Mouse (Mus musculus) hindbrain, embryonic 11.5 days (tissue): Measurements from ENCODE around the gene Fdxr. TPM values are rescaled to one million over a fixed set of nuclear protein-coding genes. Genes with fewer than 3 reads are reported as not detected.

Source experiments
- ATAC-seq: fragments of 200-750 bp; cut with Nextera tagmentation; 2 replicates; pipeline ENCODE4 v1.8.0; 2017; ENCODE audit warnings: mild to moderate bottlenecking, moderate TSS enrichment, moderate library complexity; ENCODE audit not compliant: low FRiP score
- DNase-seq: peaks from one replicate; pipeline ENCODE4 v3.0.0-alpha.2; 2015; ENCODE audit warnings: low spot score
- H3K27ac ChIP-seq: fragments of 300-500 bp; sonication (generic); 2 replicates; pipeline ENCODE4 v1.5.1; 2014; ENCODE audit warnings: mild to moderate bottlenecking, low read depth, low read length
- H3K27me3 ChIP-seq: fragments of 300-500 bp; sonication (generic); 2 replicates; pipeline ENCODE4 v1.6.1; 2014; ENCODE audit warnings: mild to moderate bottlenecking, low read length, moderate library complexity, mixed read lengths; ENCODE audit not compliant: control insufficient read depth, insufficient read depth
- H3K36me3 ChIP-seq: fragments of 300-500 bp; sonication (generic); 2 replicates; pipeline ENCODE4 v1.6.1; 2014; ENCODE audit warnings: mild to moderate bottlenecking, low read length, moderate library complexity, mixed read lengths; ENCODE audit not compliant: control insufficient read depth, insufficient read depth
- H3K4me1 ChIP-seq: fragments of 300-500 bp; sonication (generic); replicated peaks from 2 replicates; pipeline ENCODE4 v1.6.1; 2014; ENCODE audit warnings: low read length, mixed read lengths; ENCODE audit not compliant: control insufficient read depth, insufficient read depth
- H3K4me2 ChIP-seq: fragments of 300-500 bp; sonication (generic); replicated peaks from 2 replicates; pipeline ENCODE4 v1.6.1; 2014; ENCODE audit warnings: mild to moderate bottlenecking, low read depth, low read length
- H3K4me3 ChIP-seq: fragments of 300-500 bp; sonication (generic); 2 replicates; pipeline ENCODE4 v1.5.1; 2014; ENCODE audit warnings: low read depth, low read length
- H3K9ac ChIP-seq: fragments of 300-500 bp; sonication (generic); 2 replicates; pipeline ENCODE4 v1.6.1; 2014; ENCODE audit warnings: low read depth, low read length
- H3K9me3 ChIP-seq: fragments of 300-500 bp; sonication (generic); 2 replicates; pipeline ENCODE4 v1.6.1; 2016; ENCODE audit warnings: low read length; ENCODE audit not compliant: control insufficient read depth
- WGBS: fragments of 180-500 bp; shearing (Covaris S2); extraction: QIAGEN DNeasy Blood & Tissue Kit; methylation state at CpG from one replicate; pipeline ENCODE4 v1.1.7; 2014; 5-methylcytosine and 5-hydroxymethylcytosine counted together
- polyA plus RNA-seq: library from polyadenylated mRNA; unstranded; fragments of >200 nt; fragmentation: Nextera tagmentation; extraction: Ambion mirVana; gene quantifications from 2 replicates; pipeline ENCODE4 v1.2.1, GENCODE M21; 2014

Fdxr gene
- polyA plus RNA-seq, 1 experiment from 2014 or later = 14.9 TPM

DNA sequence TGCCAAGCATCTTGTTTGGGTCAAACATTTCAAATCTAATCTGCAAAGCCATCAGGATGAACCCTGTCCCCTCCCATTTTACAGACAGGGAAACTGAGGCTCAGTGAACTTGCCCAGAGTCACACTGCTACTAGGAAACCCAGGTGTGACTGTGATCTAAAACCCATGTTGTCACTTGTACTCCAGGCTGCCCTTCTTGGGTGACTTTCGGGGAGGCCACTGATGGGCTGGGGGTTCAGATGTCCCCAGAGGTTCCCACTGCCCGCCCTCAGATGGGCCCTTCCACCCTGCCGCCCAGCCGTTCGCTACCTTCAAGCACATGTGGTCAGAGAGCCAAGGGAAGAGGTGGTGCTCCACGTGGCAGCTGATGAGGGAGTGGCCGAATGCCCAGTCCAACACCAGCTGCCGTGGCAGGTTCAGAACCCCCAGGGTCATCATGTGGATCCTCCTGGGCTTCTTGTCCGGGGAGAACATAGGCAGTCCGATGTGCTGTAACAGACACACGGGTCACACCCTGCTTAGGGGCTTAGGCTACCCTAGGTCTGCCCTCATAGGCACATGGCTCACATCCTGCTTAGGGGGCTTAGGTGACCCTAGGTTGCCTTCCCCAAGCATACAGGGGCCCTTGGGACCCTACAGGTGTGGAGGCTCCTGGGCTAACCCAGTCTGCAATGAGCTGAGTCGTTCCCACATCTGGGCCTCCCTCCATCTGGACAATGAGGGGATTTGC, 7.2 kb upstream of the Fdxr start:
- Histone ChIP-seq H3K27ac (no peak overlapping the region), H3K9me3 (no peaks in the 10 kb centered on the region), H3K9ac (no peak overlapping the region), H3K36me3 (no peaks in the 10 kb centered on the region), H3K4me1 (no peaks in the 10 kb centered on the region), H3K27me3 (no peaks in the 10 kb centered on the region), H3K4me2 (no peak overlapping the region), H3K4me3 (no peak overlapping the region)
- ATAC-seq (no peak), DNase-seq (no peak)
- WGBS = 88% methylated on average over 12 of the region's 12 CpGs

DNA sequence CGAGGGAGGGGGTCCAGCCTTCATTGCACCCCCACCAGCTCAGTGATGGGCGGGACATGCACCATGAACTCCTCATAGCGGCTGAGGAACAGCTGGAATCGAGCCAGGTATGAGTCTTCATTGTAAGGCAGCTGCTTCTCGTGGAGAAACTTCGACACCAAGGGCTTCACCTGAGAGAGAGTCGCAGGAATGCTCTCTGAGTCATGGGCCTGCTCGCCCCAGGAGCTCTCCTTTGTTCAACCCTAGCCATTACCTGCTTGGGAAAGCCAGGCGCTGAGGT, 6.6 kb upstream of the Fdxr start:
- Histone ChIP-seq H3K4me3 (no peak overlapping the region), H3K4me2 (no peak overlapping the region), H3K4me1 (no peaks in the 10 kb centered on the region), H3K9me3 (no peaks in the 10 kb centered on the region), H3K36me3 (no peaks in the 10 kb centered on the region), H3K9ac (no peak overlapping the region), H3K27me3 (no peaks in the 10 kb centered on the region), H3K27ac (no peak overlapping the region)
- 83% methylated on average over 9 of the region's 9 CpGs for WGBS
- no peak for DNase-seq
- ATAC-seq = no peak

DNA sequence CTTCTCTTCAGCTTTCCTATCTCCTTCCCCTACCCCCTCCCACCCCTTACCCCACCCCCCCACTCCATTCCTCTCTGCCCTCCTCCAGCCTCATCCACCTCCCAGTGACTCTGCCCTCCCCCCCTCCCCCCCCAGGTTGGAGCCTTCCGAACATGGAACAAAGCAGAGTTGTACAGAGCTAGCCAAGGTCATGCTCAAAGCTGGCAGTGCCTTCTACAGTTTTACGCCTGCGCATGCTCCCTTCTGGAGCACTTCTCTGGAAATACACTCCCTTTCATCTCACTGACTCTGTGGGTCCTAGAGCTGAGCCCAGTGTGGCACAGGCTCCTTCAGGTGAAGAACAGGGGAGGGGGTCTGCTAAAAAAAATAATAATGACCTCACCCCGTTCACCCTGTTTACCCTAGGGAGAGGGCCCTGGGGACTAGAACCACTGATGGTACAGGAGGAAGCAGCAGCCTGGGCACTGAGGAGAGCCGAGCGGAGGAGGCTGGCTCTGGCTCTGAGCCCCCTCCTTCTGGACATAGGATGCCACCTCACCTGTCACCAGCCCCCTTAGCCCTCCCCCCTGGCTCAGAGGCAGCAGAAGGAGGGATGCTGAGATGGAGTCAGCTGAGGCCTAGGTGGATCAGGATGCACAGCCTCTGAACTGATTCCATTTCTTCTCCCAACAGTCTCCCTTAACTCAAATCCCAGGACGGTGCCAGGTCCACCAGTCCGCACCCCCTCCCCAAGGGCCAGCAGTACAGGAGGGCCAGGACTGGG, 6.1 kb upstream of the Fdxr start:
- Histone ChIP-seq H3K4me1 (no peaks in the 10 kb centered on the region; the same call in 1 of the 2 replicates), H3K9ac (no peak overlapping the region), H3K4me2 (no peak overlapping the region), H3K4me3 (no peak overlapping the region), H3K9me3 (no peaks in the 10 kb centered on the region), H3K27me3 (no peaks in the 10 kb centered on the region), H3K27ac (no peak overlapping the region), H3K36me3 (no peaks in the 10 kb centered on the region)
- no peak for ATAC-seq
- 82% methylated on average over 8 of the region's 8 CpGs for WGBS
- no peak for DNase-seq

DNA sequence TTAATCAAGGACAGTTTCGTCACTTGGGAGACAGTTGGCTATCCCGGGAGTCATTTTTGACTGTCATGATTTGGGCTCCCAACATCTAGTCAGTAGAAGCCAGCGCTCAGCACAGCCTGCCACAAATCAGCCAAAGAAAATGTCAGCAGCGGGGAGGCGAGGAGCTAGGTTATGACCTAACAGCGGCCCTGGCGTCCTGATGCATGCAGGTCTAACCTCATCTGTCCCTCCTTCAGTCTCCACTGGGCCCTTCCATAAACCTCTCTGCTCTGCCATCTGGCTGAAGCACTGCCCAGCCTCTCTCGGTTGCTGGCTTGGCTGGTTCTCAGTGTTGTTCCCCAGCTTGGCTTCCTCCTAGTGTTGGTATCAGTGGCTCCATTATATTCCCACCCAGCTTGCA, 5.4 kb upstream of the Fdxr start:
- 76% methylated on average over 8 of the region's 8 CpGs for WGBS
- H3K4me2 ChIP-seq = no peak overlapping the region
- DNase-seq = no peak
- H3K36me3 ChIP-seq = no peaks in the 10 kb centered on the region
- ATAC-seq = no peak
- no peaks in the 10 kb centered on the region for H3K9me3 ChIP-seq
- no peaks in the 10 kb centered on the region; the same call in 1 of the 2 replicates for H3K4me1 ChIP-seq
- H3K9ac ChIP-seq = no peak overlapping the region
- no peak overlapping the region for H3K27ac ChIP-seq
- no peak overlapping the region for H3K4me3 ChIP-seq
- H3K27me3 ChIP-seq = no peaks in the 10 kb centered on the region

DNA sequence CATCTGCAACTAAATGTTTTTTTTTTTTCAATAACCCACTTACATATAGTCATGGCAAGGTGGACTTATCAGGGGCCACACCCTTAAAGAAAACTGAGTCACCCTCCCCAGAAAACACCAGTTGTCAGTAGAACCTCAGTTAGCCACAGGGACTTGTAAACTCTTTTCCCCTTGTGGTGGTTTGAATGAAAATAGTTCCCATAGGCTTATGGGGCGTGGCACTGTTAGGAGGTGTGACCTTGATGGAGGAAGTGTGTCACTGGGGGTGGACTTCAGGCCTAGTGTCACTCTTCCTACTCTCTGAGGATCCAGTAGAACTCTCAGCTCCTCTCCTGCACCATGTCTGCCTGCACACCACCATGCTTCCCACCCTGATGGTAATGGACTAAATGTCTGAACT, 2.9 kb upstream of the Fdxr start:
- 67% methylated on average over 1 of the region's 1 CpGs for WGBS

DNA sequence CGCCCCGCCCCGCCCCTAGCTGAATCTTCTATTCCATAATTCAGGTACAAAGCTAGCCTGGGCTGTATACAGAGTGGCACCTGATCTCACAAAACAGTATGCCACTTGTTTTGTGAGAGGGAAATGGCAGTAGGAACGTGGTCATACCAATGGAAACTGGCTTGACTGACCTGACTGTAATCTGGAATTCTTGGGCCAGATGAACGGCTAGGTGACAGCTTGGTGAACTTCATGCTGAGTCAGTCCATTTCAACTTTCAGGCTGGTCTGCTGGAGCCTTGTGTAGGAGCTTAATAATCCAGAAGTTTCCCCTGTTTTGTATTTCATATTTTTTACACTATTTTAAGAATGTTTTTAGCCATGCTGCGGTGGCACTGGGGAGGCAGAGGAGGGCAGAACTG, 1.3 kb upstream of the Fdxr start:
- H3K36me3 ChIP-seq = no peaks in the 10 kb centered on the region
- H3K27ac ChIP-seq = no peak overlapping the region
- no peaks in the 10 kb centered on the region for H3K27me3 ChIP-seq
- no peak overlapping the region; the same call in 1 of the 2 replicates for H3K4me3 ChIP-seq
- H3K9ac ChIP-seq = no peak overlapping the region
- no peak overlapping the region for H3K4me2 ChIP-seq
- no peaks in the 10 kb centered on the region for H3K9me3 ChIP-seq
- H3K4me1 ChIP-seq = peaks cover 7% of the 10 kb centered on the region
- WGBS = 80% methylated on average over 6 of the region's 6 CpGs
- ATAC-seq (no peak), DNase-seq (no peak)

More for the DNA sequence above, 2.9 kb upstream of the Fdxr start:
- Histone ChIP-seq H3K27me3 (no peaks in the 10 kb centered on the region), H3K27ac (no peak overlapping the region), H3K36me3 (no peaks in the 10 kb centered on the region), H3K9me3 (no peaks in the 10 kb centered on the region), H3K4me2 (no peak overlapping the region), H3K9ac (no peak overlapping the region), H3K4me1 (peaks cover 7% of the 10 kb centered on the region), H3K4me3 (no peak overlapping the region)
- ATAC-seq (no peak), DNase-seq (no peak)

DNA sequence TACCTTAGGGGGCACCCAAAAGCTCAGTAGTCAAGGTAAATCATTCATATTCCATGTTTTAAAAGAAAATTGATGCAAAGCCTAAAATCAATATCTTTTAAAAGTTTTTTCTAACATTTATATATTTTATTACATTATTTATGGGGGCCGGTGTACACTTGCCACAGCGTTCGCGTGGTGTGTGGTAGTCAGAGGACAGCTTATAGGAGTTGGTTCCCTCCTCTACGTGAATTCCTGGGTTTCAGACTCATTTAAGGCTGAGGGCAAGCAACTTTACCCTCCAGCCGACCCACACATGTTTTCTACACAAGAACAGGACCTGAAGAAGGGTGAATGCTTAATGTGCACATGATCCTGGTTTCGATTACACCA, 740 bp upstream of the Fdxr start:
- Histone ChIP-seq H3K9ac (peak overlapping the region; percentile 44), H3K4me2 (peak overlapping the region; percentile 55), H3K4me1 (peaks cover 7% of the 10 kb centered on the region), H3K9me3 (no peaks in the 10 kb centered on the region), H3K36me3 (no peaks in the 10 kb centered on the region), H3K27ac (0 out of 2 replicates have a peak overlapping the region, but pooled peaks have one; percentile 24), H3K27me3 (no peaks in the 10 kb centered on the region), H3K4me3 (peak overlapping the region; percentile 46)
- ATAC-seq (no peak), DNase-seq (no peak)
- 23% methylated on average over 7 of the region's 7 CpGs for WGBS

DNA sequence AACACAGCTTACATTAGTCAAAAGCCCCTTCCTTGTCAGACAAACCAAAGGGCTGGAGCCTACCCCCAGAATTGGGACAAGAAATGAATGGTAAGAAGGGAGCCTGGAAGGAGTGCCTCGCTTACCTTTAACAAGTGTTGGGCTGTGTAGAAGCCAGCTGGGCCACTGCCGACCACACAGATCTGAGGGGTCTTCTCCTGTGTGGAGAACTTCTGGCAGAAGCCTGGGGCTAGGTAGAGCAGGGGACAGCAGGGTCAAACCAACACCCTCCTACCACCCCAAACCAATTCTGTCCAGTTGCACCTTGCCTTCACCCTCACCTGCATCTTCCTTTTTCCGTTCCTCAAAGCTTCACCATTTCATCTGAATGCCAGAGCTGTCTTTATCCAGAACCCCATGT, 896 bp downstream of the Fdxr start:
- Histone ChIP-seq H3K36me3 (no peaks in the 10 kb centered on the region), H3K4me1 (peaks cover 7% of the 10 kb centered on the region), H3K27ac (peak overlapping the region; percentile 74; the same call in 1 of the 2 replicates), H3K9me3 (no peaks in the 10 kb centered on the region), H3K9ac (peak overlapping the region; percentile 64), H3K4me3 (peak overlapping the region; percentile 46), H3K4me2 (peak overlapping the region; percentile 64), H3K27me3 (no peaks in the 10 kb centered on the region)
- DNase-seq (no peak), ATAC-seq (no peak)
- 69% methylated on average over 3 of the region's 3 CpGs for WGBS

DNA sequence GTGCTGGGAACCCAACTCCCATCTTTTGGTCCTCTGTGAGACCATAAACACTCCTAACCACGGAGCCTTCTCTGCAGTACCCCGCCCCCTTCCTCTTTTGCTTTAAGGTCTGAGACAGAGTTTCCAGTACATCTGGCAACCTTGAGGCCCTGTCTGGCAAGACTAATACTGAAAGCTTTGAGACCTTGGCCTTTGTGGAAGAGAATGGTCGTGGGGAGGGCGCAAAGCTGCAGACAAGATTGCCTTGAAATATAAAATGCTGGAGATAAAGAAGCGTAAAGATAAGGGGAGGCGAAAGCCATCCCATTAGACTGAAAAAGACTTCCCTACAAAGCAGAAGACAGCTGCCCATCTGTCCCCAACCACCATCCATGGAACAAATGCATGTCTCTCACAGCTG, 1.3 kb downstream of the Fdxr start:
- no peaks in the 10 kb centered on the region for H3K36me3 ChIP-seq
- 81% methylated on average over 6 of the region's 6 CpGs for WGBS
- peaks cover 7% of the 10 kb centered on the region for H3K4me1 ChIP-seq
- H3K9ac ChIP-seq = no peak overlapping the region
- DNase-seq (no peak), ATAC-seq (no peak)
- no peaks in the 10 kb centered on the region for H3K9me3 ChIP-seq
- H3K27ac ChIP-seq = no peak overlapping the region
- H3K27me3 ChIP-seq = no peaks in the 10 kb centered on the region
- H3K4me3 ChIP-seq = no peak overlapping the region
- no peak overlapping the region for H3K4me2 ChIP-seq
